Mouse (Mus musculus): ENCODE results near the gene Zfp865.
"Not testable (repeated sequence)": the region's sequence is repeated elsewhere in the genome, so short reads cannot be mapped to it uniquely, and the experiment has no call there.

Gene Zfp865

GRCm38 (mm10) chr7:5020000-5020681, at the start of gene Zfp865, which contains the start of gene Ccdc106:
Zfp865 (plus strand) TSS chr7:5020376.
Ccdc106 (plus strand) TSS chr7:5020553.
- peak; percentile 99 for DNase-seq (ENCODE audit: low read depth)

- no peak for DNase-seq (ENCODE audit: low read depth)
These were observed 49.1 kb upstream of the Zfp865 start, which contains the start of gene Sbk3 for GRCm38 (mm10) chr7:4971068-4971467. Sbk3 (minus strand) TSS chr7:4971168.

- no peak for DNase-seq (ENCODE audit: low read depth)
These were observed 48.5 kb upstream of the Zfp865 start for GRCm38 (mm10) chr7:4971710-4972109.

- DNase-seq (ENCODE audit: low read depth) = peak; percentile 87
These were observed 47.7 kb upstream of the Zfp865 start for GRCm38 (mm10) chr7:4972321-4973047.

GRCm38 (mm10) chr7:4975455-4975854, 44.7 kb upstream of the Zfp865 start:
- no peak for DNase-seq (ENCODE audit: low read depth)

- DNase-seq (ENCODE audit: low read depth) = peak; percentile 31
These were observed 43.3 kb upstream of the Zfp865 start for GRCm38 (mm10) chr7:4976832-4977231.

- DNase-seq (ENCODE audit: low read depth) = no peak
These were observed 31.9 kb upstream of the Zfp865 start for GRCm38 (mm10) chr7:4988250-4988649.

GRCm38 (mm10) chr7:4993347-4993998, 26.7 kb upstream of the Zfp865 start:
- no peak for DNase-seq (ENCODE audit: low read depth)

GRCm38 (mm10) chr7:4993999-4994788, 26.0 kb upstream of the Zfp865 start:
- no peak for DNase-seq (ENCODE audit: low read depth)

GRCm38 (mm10) chr7:4995268-4996002, 24.7 kb upstream of the Zfp865 start:
- DNase-seq (ENCODE audit: low read depth) = no peak

- DNase-seq (ENCODE audit: low read depth) = peak; percentile 94
These were observed 23.9 kb upstream of the Zfp865 start, which contains the start of gene Zfp579 for GRCm38 (mm10) chr7:4996003-4996895. Zfp579 (minus strand) TSS chr7:4996158.

- DNase-seq (ENCODE audit: low read depth) = no peak
These were observed 23.2 kb upstream of the Zfp865 start for GRCm38 (mm10) chr7:4996934-4997333.

GRCm38 (mm10) chr7:4999876-5000275, 20.3 kb upstream of the Zfp865 start:
- DNase-seq (ENCODE audit: low read depth) = peak; percentile 71

- DNase-seq (ENCODE audit: low read depth) = not testable (repeated sequence)
These were observed 17.3 kb upstream of the Zfp865 start for GRCm38 (mm10) chr7:5002876-5003275.

- DNase-seq (ENCODE audit: low read depth) = no peak
These were observed 11.9 kb upstream of the Zfp865 start for GRCm38 (mm10) chr7:5008229-5008628.

- DNase-seq (ENCODE audit: low read depth) = no peak
These were observed 7.3 kb upstream of the Zfp865 start for GRCm38 (mm10) chr7:5012681-5013513.

GRCm38 (mm10) chr7:5014251-5015117, 5.7 kb upstream of the Zfp865 start, which contains the start of the genes Zfp524 and Fiz1:
Zfp524 (plus strand) TSS chr7:5014415.
Fiz1 (minus strand) TSS chr7:5014697.
- peak; percentile 99 for DNase-seq (ENCODE audit: low read depth)

Measured in 416B (cell line).